Mouse (Mus musculus) gastrocnemius, adult 18-20 months (tissue): Measurements from ENCODE around the gene Uso1. TPM values are rescaled to one million over a fixed set of nuclear protein-coding genes. Genes with fewer than 3 reads are reported as not detected.

Experiments
- DNase-seq: peaks from one replicate; pipeline ENCODE4 v3.0.0; 2021; ENCODE audit warnings: low spot score
- long read RNA-seq, 2 experiments: library from polyadenylated mRNA; stranded (forward); transcript quantifications; one replicate each; pipeline ENCODE4 v2.0.0; 2021
- total RNA-seq, 2 experiments: library from RNA; stranded (reverse); gene quantifications; 2 replicates each; pipeline ENCODE4 v1.2.3; 2021

Uso1 gene
- 10 to 100 TPM; 68.3 to 72.6 TPM for total RNA-seq
- long read RNA-seq, experiment 1, transcript Uso1-201 (24 exons, 3,898 nt) = major isoform, 9 of 160 reads
- long read RNA-seq, experiment 1, partial matches to known transcripts = 8 of 160 reads
- long read RNA-seq, experiment 1, other reads (novel, unspliced or antisense) = 141 of 160 reads
- long read RNA-seq, experiment 2, transcript Uso1-201 (24 exons, 3,898 nt) = major isoform, 5 of 101 reads
- long read RNA-seq, experiment 2, partial matches to known transcripts = 5 of 101 reads
- long read RNA-seq, experiment 2, other reads (novel, unspliced or antisense) = 91 of 101 reads

DNA sequence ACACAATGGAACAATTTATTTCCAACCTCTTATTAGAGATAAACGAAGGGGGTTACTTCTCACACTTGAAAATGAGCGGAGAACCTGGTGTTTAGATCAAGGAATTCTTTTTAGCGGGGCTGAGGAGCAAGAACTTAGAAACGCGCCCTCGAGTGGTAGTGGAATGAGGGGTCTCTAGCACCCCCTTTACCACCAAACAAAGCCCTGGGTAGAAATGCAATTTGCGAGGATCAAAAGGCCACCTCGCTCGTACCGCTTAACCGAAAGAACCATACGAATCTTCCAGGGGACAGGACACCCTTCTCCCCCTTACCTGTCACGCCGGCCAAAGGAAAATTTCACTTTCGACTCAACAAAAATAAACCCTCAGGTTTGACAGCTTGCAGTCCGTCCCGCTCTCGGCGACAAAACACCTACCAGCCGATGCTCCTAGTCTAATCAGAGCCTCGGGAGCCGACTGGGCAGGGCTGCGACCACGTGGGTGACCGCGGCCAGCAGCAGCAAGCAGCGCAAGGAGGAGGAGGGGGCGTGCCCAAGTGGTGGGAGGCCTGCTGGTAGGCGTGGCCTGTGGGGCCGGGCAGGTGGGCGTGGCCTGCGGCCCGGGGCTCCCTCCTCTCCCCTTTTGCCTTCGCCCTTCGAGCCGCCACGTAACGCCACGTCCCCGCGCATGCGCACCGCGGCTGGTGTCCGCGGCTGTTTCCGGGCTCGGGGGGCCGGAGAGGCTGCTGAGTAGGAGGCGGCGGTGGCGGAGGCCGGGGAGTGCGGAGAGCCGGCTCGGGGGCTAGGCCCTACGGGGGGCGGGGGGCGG is at the start of gene Uso1:
Uso1 (plus strand) TSS at position 700 of the 808 bp plus-strand sequence.
- DNase-seq = peak; percentile 98

DNA sequence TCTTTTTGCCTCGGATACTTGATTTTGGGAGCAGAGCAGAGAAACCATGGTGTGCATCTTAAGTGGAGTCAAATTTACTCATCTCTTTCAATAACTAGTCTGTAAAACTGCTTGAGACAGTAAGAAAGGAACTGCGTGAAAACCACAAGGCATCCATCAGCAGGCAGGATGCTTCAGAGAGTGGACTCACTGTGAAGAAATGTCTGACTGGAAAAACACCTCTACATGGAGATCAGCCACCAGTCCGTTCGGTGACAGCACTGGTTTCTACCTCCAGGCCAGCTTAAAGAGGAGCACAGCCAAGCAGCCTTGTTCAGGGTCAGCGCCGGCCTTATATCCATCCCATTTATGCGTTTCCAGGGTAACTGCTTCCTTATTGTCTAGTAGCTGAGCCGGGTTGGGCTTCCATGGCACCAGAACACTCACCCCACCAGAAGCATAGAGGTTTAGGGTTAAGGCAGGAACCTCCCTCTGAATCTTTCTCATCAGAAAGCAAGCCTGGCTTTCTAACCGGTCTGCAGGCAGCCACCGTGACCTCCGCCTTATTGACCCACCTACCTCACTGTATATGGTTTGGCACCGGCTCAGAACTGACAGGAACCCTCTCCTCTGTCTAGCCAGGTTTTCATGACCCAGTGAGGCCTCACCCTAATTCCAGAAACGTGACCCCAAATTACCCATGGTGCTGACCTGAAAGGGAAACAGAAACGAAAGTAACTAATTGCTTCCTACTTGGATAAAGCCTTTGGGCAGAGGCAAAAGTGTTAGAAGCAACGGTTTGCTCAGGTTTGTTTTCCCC is 44.3 kb upstream of the Uso1 start:
- no peak for DNase-seq

DNA sequence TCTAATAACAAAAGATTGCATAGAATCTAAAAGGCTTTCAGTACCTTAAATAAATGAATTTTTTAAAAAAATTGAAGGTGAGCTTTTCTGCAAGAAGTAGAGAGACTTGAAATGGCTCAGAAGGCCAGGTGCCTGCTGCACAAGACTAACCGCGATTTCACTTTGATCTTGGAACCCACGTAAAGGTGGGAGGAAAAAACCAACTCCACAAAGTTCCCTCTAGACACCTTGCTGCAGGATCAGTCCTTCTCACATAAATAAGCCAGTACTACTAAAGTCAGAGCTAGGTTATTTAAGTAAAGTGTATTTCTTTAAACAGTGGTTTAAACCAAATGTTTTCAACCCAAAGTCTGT is 43.7 kb upstream of the Uso1 start:
- DNase-seq = no peak

DNA sequence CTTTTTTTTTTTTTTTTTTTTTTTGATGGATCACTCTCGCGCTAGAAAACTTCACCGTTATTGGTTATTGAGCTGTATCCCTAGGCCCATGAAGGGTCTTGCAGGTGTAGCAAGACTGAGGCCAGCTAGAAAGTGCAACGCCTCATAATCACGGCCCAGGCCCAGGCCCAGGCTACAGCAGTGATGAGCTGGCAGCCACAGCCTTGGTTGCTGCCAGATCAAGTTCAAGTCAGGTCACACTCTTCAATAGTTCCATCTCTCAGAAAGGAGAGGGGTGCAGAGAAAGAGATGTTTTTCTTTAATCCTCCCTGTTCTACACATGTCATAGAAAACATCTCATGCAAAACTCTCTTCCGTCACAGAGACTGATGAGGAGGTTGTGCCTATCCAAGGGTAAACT is 41.0 kb upstream of the Uso1 start:
- peak; percentile 23 for DNase-seq

DNA sequence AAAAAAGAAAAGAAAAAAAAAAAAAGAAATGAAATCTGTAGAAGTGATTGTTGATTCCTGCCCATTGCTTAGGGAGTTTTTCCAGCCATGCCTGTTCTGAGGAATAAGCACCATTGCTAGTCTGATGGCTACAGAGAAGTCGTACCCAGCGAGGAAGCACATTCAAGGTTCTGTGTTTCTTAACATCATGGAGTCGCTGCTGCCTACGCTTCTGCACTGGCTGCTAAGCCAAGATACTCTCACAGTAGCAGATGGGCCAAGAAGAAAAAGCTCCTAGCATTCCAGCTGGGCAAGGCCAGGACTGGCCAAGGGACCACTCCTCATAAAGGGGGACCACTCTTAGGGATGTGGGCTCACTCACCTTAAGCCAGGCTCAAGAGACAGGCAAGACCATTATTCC is 40.0 kb upstream of the Uso1 start:
- DNase-seq = no peak

DNA sequence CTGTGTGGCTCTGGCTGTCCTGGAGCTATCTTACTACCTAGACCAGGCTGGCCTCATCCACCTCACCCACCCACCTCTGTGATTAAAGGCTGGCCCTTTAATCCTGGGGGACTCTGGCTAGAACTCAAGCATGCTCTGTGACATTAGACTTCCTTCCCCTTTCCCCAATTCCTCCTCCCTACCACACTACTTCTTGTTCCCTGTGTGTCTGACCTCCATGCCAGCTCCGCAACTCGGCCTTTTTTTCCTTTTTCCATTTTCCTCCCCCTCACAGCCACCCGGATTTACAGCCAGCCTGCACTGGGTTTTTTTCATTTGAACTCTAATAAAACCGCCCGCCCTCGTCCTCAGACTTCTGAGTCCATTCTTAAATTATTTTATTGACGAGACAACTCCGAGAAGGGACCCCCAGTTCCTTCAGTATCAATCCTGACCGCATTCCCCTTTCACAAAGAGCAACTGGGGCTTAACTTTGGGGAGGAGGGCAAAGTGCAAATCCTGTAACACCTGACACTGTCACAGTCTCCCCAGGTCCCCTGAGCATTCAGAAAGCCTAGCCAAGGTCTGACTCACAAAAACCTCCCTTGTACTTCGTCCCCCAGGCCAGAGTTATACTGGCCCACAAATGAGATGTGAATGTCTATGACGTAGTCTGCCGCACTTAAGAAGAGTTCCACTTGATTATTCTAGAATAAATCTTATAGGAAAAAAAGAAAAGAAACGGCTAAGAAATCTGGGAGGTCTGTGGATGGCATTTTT is 39.2 kb upstream of the Uso1 start:
- DNase-seq = no peak

DNA sequence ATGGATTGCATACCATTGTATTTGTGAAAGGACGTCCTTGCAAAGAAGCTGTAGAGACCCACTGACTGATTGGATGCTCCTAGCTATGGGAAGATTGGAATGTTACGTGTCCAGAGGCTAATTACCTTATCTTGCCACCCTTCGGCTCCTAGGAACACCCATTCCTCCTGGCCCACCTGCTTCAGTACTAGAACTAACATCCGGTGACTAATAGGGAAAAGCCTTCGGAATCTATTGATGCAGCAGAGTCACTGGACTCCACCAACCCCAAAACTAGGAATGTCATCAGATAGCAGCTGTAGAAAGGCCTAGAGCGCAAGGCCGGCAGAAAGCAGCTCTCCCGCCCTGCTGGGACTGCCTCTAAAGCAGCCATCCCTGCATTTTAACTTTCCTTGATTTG is 36.1 kb upstream of the Uso1 start:
- DNase-seq = no peak

DNA sequence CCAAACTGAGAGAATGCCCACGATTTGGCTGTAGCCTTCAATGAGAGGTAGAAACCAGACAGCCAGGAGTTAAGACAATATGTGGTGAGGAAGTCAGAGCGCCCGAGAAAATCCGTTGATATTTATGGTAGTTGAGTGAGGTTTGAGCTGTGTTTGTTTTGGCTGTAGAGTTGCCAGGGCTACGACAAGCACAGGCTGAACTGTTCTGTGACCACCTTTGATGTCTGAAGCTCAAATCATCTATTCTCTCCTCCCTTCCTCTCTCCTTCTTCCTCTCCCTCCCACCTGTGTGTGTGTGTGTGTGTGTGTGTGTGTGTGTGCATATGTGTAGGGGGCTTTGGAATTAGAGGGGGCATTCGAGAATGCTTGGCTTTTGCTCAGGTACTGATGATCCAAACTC is 34.7 kb upstream of the Uso1 start:
- no peak for DNase-seq

DNA sequence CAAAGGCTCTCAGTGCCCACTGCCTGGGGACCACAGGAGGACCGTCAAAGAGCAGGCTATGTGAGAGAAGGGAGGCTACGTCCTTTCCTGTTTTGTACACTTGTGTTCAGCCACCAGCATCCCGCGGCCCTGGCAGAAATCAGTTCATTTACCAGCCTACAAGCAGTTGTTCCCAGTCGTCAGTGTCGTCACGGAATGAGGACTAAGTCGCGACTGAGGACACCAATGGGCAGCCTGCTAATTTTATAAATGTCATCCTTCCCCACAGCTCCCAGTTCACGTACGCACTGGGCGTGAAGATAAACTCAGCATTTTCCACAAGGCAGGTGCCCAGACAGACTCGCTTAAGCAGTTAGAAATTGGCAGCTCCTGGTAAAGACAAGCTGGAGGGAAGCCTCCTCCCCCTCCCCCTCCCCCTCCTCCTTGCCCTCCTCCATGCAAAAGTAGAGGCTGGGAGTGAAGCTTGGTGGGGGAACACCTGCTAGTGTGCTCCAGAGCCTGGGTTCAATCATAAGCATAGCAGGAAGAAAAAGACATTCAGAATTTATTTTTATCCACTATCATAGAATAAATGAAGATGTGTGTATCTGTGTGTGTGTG is 33.8 kb upstream of the Uso1 start:
- DNase-seq = peak; percentile 50

DNA sequence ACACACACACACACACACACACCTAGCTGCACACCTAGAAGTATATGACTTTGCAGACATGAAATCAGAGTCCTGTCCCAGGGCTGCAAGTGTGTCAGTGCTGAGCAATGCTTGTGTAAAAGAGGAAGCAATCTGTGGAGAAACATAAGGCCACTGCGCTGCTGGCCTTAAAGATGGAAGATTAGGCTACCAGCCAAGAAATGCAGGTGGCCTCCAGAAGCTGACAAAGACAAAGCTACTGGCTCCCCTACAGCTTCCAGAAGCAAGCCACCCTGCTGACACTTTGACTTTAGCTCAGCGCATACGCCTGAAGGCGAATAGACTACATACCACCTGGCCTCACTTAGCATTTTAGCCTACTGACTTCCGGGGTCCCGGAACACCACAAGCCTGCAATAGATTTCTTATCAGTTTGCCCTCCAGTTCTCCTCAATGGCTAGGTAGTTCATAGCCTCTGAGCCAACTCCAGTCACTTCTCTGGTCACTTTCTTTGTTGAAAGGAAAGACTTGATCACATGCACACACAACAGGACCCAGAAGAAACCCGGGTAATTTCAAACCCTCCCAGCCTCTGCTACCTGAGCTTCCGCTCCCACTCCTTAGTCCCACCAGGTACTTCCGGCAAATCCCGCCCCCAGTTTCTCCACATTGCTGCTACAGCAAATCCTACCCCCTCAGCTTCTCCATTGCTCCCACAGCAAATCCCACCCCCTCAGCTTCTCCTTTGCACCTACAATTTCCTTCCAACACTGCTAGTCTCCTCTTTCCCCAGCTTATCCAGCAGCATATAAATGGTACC is 31.2 kb upstream of the Uso1 start:
- DNase-seq = peak; percentile 29

DNA sequence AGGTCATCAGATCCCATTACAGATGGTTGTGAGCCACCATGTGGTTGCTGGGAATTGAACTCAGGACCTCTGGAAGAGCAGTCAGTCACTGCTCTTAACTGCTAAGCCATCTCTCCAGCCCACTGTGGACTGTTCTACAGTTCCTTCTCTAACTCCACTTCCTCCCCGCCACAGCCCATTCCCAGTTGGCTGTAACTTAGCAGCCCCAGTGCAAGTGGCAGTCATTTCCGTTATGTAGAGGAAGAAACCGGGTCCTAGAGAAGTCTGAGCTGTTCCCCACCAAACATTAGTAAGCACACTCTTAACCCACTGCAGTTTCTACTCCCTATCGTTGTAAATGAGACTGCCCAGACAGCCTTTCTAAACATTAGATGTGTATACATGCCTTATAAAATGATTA is 30.5 kb upstream of the Uso1 start:
- DNase-seq = no peak

DNA sequence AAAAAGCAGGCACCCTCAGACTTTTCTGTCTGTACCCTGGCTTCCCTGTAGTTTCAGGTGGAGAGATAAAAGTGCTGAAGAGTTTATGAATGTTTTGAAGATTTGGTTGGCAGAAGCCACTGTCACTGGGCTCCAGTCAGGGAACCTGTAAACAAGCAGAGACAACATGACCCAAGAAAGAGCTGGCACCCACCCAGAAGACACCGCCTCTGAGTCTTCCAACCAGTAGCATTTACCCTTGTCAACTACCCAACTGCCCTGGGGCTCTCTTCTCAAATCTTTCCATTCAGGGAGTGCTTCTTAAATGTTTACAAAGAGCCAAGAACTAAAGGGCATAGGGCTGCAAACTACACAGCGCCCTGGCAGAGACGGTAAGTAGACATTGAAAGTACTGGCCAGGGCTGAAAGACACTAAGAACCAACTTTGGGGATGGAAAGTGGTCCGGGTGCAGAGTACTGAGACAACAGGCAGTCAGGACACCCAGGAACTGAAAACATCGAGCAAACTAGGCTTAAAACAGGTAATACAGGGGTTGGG is 26.9 kb upstream of the Uso1 start:
- peak; percentile 42 for DNase-seq

DNA sequence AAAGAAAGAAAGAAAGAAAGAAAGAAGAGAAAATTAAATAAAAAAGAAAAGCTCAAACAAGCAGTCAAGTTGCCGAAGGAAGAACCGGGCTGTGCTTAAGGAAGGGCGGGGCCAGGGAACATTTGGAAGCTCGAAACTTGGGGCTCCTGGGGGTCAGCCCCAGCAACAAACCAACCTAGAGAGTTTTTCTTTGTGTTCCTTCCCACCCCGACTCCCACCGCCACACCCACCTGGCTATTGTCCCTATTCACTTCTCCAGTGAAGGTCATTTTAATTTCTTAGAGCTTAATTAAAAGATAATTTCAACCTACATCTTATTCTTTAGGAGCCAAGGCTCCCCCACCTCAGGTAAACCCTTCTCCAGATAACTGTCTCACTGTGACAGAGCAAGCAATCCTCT is 25.6 kb upstream of the Uso1 start:
- DNase-seq = no peak

DNA sequence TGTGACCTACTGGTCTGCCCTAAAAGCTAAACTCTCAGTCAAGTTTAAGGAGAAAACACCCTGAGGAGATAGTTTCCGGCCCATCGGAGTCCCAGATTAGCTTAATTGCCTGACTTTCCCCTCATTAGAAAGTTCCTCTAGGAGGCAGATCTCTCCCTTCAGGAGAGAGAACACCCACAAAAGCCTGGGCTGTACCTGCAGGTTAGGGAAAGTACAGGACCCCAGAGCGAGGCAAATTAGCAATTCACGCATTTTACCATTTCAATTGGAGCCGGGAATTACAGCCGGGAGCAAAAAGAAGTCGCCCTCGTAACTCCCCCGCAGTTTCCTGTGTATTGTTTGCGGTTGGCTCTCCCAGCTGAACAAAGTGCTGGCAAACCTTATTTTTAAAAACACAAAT is 25.2 kb upstream of the Uso1 start:
- no peak for DNase-seq

DNA sequence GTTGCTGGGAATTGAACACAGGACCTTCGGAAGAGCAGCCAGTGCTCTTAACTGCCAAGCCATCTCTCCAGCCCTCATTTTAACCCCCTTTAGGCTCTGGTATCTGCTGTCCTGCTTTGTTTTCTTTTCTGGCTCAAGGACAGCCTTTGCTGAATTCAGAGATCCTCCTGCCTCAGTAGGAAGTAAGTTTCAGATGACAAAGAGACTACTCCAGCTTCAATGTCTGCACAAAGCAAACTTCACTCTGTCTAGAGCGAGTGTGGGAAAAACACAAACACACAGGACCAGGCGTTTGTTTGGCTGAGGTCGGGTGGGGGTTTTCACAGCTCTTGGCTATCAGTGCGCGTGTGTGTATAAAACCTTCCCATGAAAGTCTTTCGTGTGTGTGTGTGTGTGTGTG is 24.3 kb upstream of the Uso1 start:
- DNase-seq = no peak

DNA sequence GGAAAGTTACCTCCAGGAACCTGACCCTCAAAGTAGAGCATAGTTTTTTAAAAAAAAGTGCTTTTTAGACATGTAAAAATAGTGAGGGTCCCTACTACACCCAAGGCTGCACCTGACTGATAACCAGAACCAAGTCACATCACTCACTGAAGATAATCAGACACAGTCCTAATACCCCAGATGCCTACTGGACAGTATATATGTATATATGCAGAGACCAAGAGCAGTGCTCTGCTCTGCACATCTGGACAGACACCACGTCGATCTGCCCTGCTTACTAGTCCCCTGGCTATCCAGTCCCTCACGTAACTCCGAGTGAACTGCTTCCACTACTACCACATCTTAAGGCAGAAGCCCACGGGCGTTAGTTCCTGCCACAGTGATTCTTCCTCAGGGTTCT is 23.5 kb upstream of the Uso1 start:
- no peak for DNase-seq

DNA sequence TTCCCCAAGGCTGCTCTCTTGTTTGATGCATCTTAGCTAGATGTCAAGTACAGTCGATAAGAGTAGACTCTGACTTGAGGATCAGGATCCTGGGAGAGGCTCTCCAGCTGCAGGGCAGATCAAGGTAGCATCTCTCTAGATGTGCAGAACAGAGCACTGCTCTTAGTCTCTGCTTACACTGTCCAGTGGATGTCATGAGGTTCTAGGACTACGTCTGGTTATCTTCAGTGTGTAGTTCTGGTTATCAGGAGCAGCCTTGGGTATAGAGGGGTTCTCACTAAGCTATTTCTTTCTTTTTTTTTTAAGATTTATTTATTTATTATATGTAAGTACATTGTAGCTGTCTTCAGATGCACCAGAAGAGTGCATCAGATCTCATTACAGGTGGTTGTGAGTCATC is 22.8 kb upstream of the Uso1 start:
- DNase-seq = no peak

DNA sequence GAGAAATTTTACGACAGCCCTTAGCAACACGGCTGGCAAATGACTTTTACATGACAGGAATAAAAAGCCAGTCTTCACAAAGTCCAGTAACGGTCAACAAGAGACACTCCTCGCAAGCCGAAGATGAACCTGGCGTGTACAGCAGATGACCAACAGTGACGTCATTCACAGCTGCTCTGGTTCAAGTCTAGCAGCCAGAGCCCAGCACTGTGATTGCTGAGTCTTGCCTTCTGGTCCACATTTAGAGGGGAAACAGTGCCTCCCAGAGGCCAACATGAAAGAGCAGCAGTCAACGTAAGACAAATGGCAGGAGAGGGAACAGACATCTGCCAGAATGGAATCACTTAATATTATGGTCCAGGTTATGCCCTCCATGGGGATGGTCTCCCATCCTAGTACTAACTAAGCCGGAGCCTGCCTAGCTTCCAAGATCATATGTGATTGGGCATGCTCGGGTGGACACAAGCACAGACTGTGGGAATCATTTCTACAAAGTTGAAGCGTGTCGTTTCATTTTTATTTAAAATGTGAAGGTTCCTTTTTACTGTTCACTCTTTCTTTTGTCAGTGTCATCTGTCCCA is 19.8 kb upstream of the Uso1 start:
- DNase-seq = peak; percentile 93

DNA sequence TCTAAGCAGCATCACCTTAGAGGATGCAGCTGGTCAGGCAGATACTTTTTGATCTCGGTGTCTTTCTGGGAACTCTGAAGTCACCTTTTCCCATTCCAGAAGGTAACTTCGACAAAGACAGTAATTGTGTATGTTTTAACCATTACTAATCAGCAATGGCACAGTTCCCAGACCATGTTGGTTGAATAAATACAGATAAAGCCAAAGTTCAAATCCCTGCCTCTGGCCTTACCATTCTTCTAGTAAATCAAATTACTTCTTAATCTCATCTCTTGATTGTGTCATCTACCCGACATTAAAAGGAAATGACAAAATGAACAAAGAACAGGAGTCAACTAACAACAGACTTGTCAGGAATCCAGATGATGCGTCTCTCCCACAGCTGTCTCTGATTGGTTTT is 16.1 kb upstream of the Uso1 start:
- no peak for DNase-seq

DNA sequence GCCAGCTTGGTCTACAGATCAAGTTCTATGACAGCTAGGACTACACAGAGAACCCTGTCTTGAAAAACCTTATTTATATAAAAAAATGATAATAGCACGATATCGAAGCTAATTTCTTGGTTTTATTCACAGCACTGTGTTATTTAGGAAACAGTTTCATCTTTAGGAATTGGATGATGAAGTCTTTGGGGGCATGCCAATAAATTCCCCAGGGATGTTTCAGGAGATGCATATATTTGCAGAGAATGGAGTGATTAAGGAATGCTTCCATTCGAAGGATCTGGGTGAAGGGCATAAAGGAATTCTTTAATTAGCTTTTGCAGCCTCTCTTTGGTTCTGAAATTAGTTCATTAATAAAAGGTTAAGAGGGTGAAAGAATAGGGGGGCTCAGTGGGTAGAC is 12.3 kb upstream of the Uso1 start:
- DNase-seq = no peak
